ENCODE assay signal across 19 mouse cellular contexts in the genomic region with DNA sequence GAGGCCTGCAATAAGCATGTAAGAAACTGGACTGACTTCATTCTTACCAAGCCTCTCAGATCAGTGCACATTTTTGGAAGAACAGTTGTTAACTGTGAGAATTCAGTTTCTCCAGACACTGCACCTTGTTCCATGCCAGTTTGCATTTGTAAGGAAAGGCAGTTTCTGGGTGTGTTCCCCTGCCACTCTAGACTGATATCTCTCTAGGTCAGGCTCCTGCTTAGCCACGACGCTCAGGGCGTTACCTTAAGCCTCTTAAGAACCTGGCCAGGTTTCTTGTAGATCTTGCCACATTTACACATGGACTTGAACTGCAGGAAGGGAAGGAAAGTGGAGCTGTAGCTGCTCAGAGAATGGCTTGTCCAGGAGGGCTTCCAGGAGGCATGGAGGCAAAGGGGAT. TPM values are rescaled to one million over a fixed set of nuclear protein-coding genes. Genes with fewer than 3 reads are reported as not detected.
DNase-seq lines count a peak whose midpoint lies in the region; ATAC-seq and TF ChIP-seq lines count a peak whose summit lies in the region.
"Had no signal": no experiment of that assay in that cellular context is flagged by ENCODE, and none has a peak within 500 bp of the region (broad histone marks: within the 10 kb centered on the region; RNA-seq: fewer than 3 reads in every experiment).

No protein-coding gene starts in this region.

- no peak overlapping the region for H3K9ac ChIP-seq in intestine, postnatal 0 days (ENCODE audit: low read depth, low read length)
- H3K9ac ChIP-seq: midbrain, embryonic 15.5 days had no signal

- WGBS in bone marrow, adult 2 months: 59% methylated on average over 3 of the region's 3 CpGs
- WGBS in intestine, postnatal 0 days: 45% methylated on average over 3 of the region's 3 CpGs

- H3K4me3 ChIP-seq in G1E (ENCODE audit: low read depth, low read length): no peak overlapping the region; the same call in 1 of the 2 replicates
- H3K4me3 ChIP-seq in bone marrow, adult 2 months (replicated peaks; ENCODE audit: control insufficient read depth, low read depth, low read length): peak overlapping the region; percentile 6
- H3K4me3 ChIP-seq in intestine, postnatal 0 days (ENCODE audit: low read depth, low read length): no peak overlapping the region
- H3K4me3 ChIP-seq: limb, embryonic 10.5 days; midbrain, embryonic 15.5 days had no signal

- H3K36me3 ChIP-seq in G1E (replicated peaks): peaks cover 65% of the 10 kb centered on the region
- peaks cover 15% of the 10 kb centered on the region for H3K36me3 ChIP-seq in intestine, postnatal 0 days (ENCODE audit: control insufficient read depth, insufficient read depth)

- TF ChIP-seq CTCF in G1E (IDR thresholded peaks at IDR 0.05; ENCODE audit: low read depth, low read length): no peak
- no peak for TF ChIP-seq CTCF in bone marrow, adult 2 months (IDR thresholded peaks at IDR 0.05; ENCODE audit: control insufficient read depth, insufficient read depth, low read length)
- no peak for TF ChIP-seq CTCF in intestine, postnatal 0 days (IDR thresholded peaks at IDR 0.05; ENCODE audit: low read depth)

- no peaks in the 10 kb centered on the region for H3K9me3 ChIP-seq in G1E (replicated peaks)
- no peaks in the 10 kb centered on the region for H3K9me3 ChIP-seq in intestine, postnatal 0 days (ENCODE audit: control insufficient read depth)
- H3K9me3 ChIP-seq: limb, embryonic 10.5 days; midbrain, embryonic 15.5 days had no signal

- peak overlapping the region; percentile 58 for H3K27ac ChIP-seq in bone marrow, adult 2 months (ENCODE audit: control insufficient read depth, insufficient read depth, low read depth, low read length, poor library complexity)
- peak overlapping the region; percentile 70 for H3K27ac ChIP-seq in intestine, postnatal 0 days (ENCODE audit: low read depth, low read length)
- H3K27ac ChIP-seq: limb, embryonic 10.5 days; macrophage; midbrain, embryonic 15.5 days had no signal

- DNase-seq in G1E (ENCODE audit: low spot score): peak; percentile 32
- no peak for DNase-seq in right cerebral cortex, postnatal 14 days
- no peak for DNase-seq in urinary bladder, postnatal 4 days (ENCODE audit: low spot score in 2 of 2)
- DNase-seq in cerebellum, postnatal 10 days: no peak
- DNase-seq: cerebellum, adult 9-10 months; heart, adult 18-20 months; thymus, adult 18-20 months had no signal

- 0 out of 2 replicates have a peak overlapping the region, but pooled peaks have one; percentile 17 for H3K4me2 ChIP-seq in intestine, postnatal 0 days (replicated peaks; ENCODE audit: low read depth)
- H3K4me2 ChIP-seq: midbrain, embryonic 15.5 days had no signal

- H3K4me1 ChIP-seq in G1E (ENCODE audit: insufficient read depth, low read depth, low read length): peaks cover 71% of the 10 kb centered on the region
- H3K4me1 ChIP-seq in bone marrow, adult 2 months (ENCODE audit: control insufficient read depth, insufficient read depth, low read length): peaks cover 2% of the 10 kb centered on the region; the same call in 1 of the 2 replicates
- H3K4me1 ChIP-seq in intestine, postnatal 0 days (replicated peaks; ENCODE audit: control insufficient read depth, insufficient read depth, low read length): peaks cover 9% of the 10 kb centered on the region; the same call in 1 of the 2 replicates
- H3K4me1 ChIP-seq: midbrain, embryonic 15.5 days had no signal

- ATAC-seq in G1E (ENCODE audit: extremely low read depth, insufficient number of reproducible peaks, low FRiP score, poor library complexity, severe bottlenecking): peak; percentile 54; the same call in 1 of the 2 replicates
- no peak for ATAC-seq in intestine, postnatal 0 days
- peak; percentile 92 for ATAC-seq in megakaryocyte-erythroid progenitor cell, adult 5-6 weeks (replicated peaks; ENCODE audit: low FRiP score, low TSS enrichment, poor library complexity, severe bottlenecking)
- ATAC-seq: midbrain, embryonic 15.5 days had no signal

- TF ChIP-seq POLR2A in bone marrow, adult 2 months (IDR thresholded peaks at IDR 0.05; ENCODE audit: borderline replicate concordance, control insufficient read depth, low read depth, low read length): no peak

- no peaks in the 10 kb centered on the region for H3K27me3 ChIP-seq in G1E (ENCODE audit: insufficient read depth, low read length)
- no peaks in the 10 kb centered on the region for H3K27me3 ChIP-seq in intestine, postnatal 0 days (replicated peaks; ENCODE audit: control insufficient read depth, insufficient read depth, low read length)
- H3K27me3 ChIP-seq: midbrain, embryonic 15.5 days had no signal

RNA-seq across cellular contexts. Expression of a gene that starts 18.9 kb away (rescaled TPM):
- total RNA-seq in G1E (2014; fragmentation: Nextera tagmentation) (62.7 and 101 TPM in 2 replicates), G1E (2017) (101 and 104 TPM in 2 replicates)
- polyA plus RNA-seq in G1E (2012): 47.0 and 50.2 TPM in 2 replicates
- polyA plus RNA-seq in bone marrow, adult 2 months (2011; ENCODE audit: insufficient read depth, insufficient read length, low replicate concordance, missing spikeins): 40.6 and 49.6 TPM in 2 replicates
- 114 and 120 TPM in 2 replicates for polyA plus RNA-seq in intestine, postnatal 0 days (2015; fragmentation: Nextera tagmentation; extraction: Ambion mirVana)
- total RNA-seq in megakaryocyte-erythroid progenitor cell, adult 5-6 weeks (2014; fragmentation: Nextera tagmentation): 68.8 and 73.7 TPM in 2 replicates
- 69.0 and 78.2 TPM in 2 replicates for total RNA-seq in megakaryocyte-erythroid progenitor cell, adult 5-6 weeks (2017)

RNA-seq across cellular contexts. Expression of a gene that starts 30.2 kb away (rescaled TPM):
- total RNA-seq in G1E (2014; fragmentation: Nextera tagmentation): 9.7 and 10.8 TPM in 2 replicates
- 33.9 and 35.2 TPM in 2 replicates for total RNA-seq in G1E (2017)
- polyA plus RNA-seq in G1E (2012): 0.21 and 0.39 TPM in 2 replicates
- 5.4 and 13.9 TPM in 2 replicates for polyA plus RNA-seq in bone marrow, adult 2 months (2011; ENCODE audit: insufficient read depth, insufficient read length, low replicate concordance, missing spikeins)
- 29.4 and 30.2 TPM in 2 replicates for polyA plus RNA-seq in intestine, postnatal 0 days (2015; fragmentation: Nextera tagmentation; extraction: Ambion mirVana)
- total RNA-seq in megakaryocyte-erythroid progenitor cell, adult 5-6 weeks (2014; fragmentation: Nextera tagmentation): 7.1 and 11.1 TPM in 2 replicates
- total RNA-seq in megakaryocyte-erythroid progenitor cell, adult 5-6 weeks (2017): 14.3 and 17.2 TPM in 2 replicates

RNA-seq across cellular contexts. Expression of a gene that starts 38.0 kb away (rescaled TPM):
- total RNA-seq in G1E (2014; fragmentation: Nextera tagmentation) (not detected in 2 replicates), G1E (2017) (1.3 and 2.0 TPM in 2 replicates)
- polyA plus RNA-seq in G1E (2012): 0.02 TPM in 1 of 2 replicates, not detected in the other
- polyA plus RNA-seq in bone marrow, adult 2 months (2011; ENCODE audit: insufficient read depth, insufficient read length, low replicate concordance, missing spikeins): not detected in 2 replicates
- polyA plus RNA-seq in intestine, postnatal 0 days (2015; fragmentation: Nextera tagmentation; extraction: Ambion mirVana): 292 and 346 TPM in 2 replicates
- total RNA-seq in megakaryocyte-erythroid progenitor cell, adult 5-6 weeks (2014; fragmentation: Nextera tagmentation): 2.7 TPM in 1 of 2 replicates, not detected in the other
- 0.53 and 1.3 TPM in 2 replicates for total RNA-seq in megakaryocyte-erythroid progenitor cell, adult 5-6 weeks (2017)
- total RNA-seq: layer of hippocampus, postnatal 14 days had no signal
- polyA plus RNA-seq: spleen, adult 2 months had no signal

RNA-seq across cellular contexts. Expression of a gene that starts 46.4 kb away (rescaled TPM):
- total RNA-seq in G1E (2014; fragmentation: Nextera tagmentation) (not detected in 2 replicates), G1E (2017) (0.23 TPM in 1 of 2 replicates, not detected in the other)
- not detected in 2 replicates for polyA plus RNA-seq in G1E (2012)
- not detected in 2 replicates for polyA plus RNA-seq in bone marrow, adult 2 months (2011; ENCODE audit: insufficient read depth, insufficient read length, low replicate concordance, missing spikeins)
- polyA plus RNA-seq in intestine, postnatal 0 days (2015; fragmentation: Nextera tagmentation; extraction: Ambion mirVana): 3.8 and 4.7 TPM in 2 replicates
- 1.2 TPM in 1 of 2 replicates, not detected in the other for total RNA-seq in megakaryocyte-erythroid progenitor cell, adult 5-6 weeks (2014; fragmentation: Nextera tagmentation)
- not detected in 2 replicates for total RNA-seq in megakaryocyte-erythroid progenitor cell, adult 5-6 weeks (2017)
- total RNA-seq: heart, adult 18-20 months; heart, postnatal 25 days; layer of hippocampus, postnatal 14 days had no signal
- polyA plus RNA-seq: embryonic facial prominence, embryonic 11.5 days; forebrain, embryonic 11.5 days; kidney, embryonic 16.5 days; limb, embryonic 10.5 days; macrophage; midbrain, embryonic 15.5 days; spleen, adult 2 months had no signal

RNA-seq across cellular contexts. Expression of a gene that starts 49.4 kb away (rescaled TPM):
- total RNA-seq in G1E (2014; fragmentation: Nextera tagmentation) (not detected in 2 replicates), G1E (2017) (0.12 and 0.60 TPM in 2 replicates)
- polyA plus RNA-seq in G1E (2012): not detected in 2 replicates
- 3.2 TPM in 1 of 2 replicates, not detected in the other for polyA plus RNA-seq in bone marrow, adult 2 months (2011; ENCODE audit: insufficient read depth, insufficient read length, low replicate concordance, missing spikeins)
- not detected in 2 replicates for polyA plus RNA-seq in intestine, postnatal 0 days (2015; fragmentation: Nextera tagmentation; extraction: Ambion mirVana)
- total RNA-seq in megakaryocyte-erythroid progenitor cell, adult 5-6 weeks (2014; fragmentation: Nextera tagmentation): not detected in 2 replicates
- not detected in 2 replicates for total RNA-seq in megakaryocyte-erythroid progenitor cell, adult 5-6 weeks (2017)
- total RNA-seq: heart, adult 18-20 months; heart, postnatal 25 days; layer of hippocampus, postnatal 14 days had no signal
- polyA plus RNA-seq: forebrain, embryonic 11.5 days; kidney, embryonic 16.5 days; limb, embryonic 10.5 days; midbrain, embryonic 15.5 days had no signal

Comparison
In these comparisons a context has a peak if more than half of its experiments do, and no peak if none do; other contexts are left out.
1. RNA of a gene that starts 38.0 kb away (polyA plus RNA-seq): 292 to 346 TPM in intestine, postnatal 0 days; not detected in bone marrow, adult 2 months and 0.02 TPM in G1E; every median in the first group is over 100 times any median in the second.